Mouse (Mus musculus): ENCODE measurements around the gene Rnf216. TPM values are rescaled to one million over a fixed set of nuclear protein-coding genes. Genes with fewer than 3 reads are reported as not detected.

The Rnf216 gene
- total RNA-seq (2012; rRNA removed): 18.2 and 18.3 TPM in 2 replicates
- total RNA-seq (2014; rRNA removed): 15.5 and 17.6 TPM in 2 replicates
- 30.7 and 33.2 TPM in 2 replicates for polyA plus RNA-seq (2012; ENCODE audit: insufficient read length, low read depth)

DNA sequence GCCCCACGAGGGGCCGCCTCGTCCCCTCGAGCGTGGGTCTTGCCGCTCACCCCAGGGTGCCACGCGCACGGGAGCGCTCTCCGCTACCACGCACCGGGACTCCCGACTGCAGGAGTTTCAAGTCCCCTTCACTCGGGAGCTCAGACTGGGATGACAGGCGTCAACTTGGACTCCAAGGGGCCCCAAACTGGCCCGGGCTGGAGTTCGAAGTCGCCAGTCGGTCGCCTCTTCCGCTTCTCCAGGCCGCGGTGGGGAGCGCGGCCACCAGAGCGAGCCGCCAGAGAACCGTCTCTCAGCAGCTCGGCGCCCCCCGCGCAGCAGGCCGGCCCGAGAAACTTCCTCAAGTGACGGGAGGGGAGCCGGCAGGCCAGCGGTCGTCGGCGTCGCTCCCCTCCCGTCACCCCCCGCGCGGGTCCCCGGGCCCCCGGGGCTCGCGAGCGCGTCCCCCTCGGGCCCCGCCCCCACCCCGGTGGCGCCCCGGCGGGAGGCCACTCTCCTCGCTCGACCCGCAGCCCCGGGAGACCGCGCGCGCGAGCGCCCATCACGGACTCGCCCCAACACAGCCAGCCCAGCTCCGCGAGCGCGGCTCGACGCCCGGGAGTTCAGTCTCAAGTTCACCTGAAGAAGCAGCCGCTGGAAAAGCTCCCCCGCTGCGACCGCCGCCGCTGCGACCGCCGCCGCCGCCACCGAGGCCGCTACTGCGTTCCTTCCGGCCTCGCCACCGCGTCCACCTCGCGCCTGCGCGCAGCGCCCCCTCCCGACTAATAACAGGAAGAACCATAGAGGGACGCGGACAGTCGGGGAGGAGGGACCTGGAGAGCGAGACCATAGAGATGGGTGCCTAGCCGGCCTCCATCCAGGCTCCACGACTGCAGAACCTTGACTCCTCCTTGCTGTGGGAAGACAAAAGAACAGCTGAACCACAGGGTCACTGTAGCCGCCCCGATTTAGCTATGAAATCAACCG, at the start of gene Rnf216:
TSS of gene Rnf216 (minus strand) at position 714 of the 966 bp plus-strand sequence.
- Histone ChIP-seq H3K27me3 (replicated peaks) (no peaks in the 10 kb centered on the region), H3K36me3 (replicated peaks in 1 of 2; ENCODE audit: control insufficient read depth in 1 of 2, insufficient read depth in 1 of 2, low read length in 1 of 2) (peaks cover 3 to 23% of the 10 kb centered on the region in 2 experiments), H3K4me3 (replicated peaks in 1 of 3; ENCODE audit: low read depth in 2 of 3, low read length in 2 of 3, poor library complexity in 1 of 3) (peak within 1 kb of the TSS; percentile 62 to 85 (median 80)), H3K9me3 (replicated peaks; ENCODE audit: low read length) (peaks cover 4% of the 10 kb centered on the region), H3K79me2 (replicated peaks; ENCODE audit: control insufficient read depth, extremely low read depth, insufficient read depth, poor library complexity, severe bottlenecking) (peaks cover 44% of the 10 kb centered on the region), H3K9ac (ENCODE audit: insufficient read depth, low read depth) (peak within 1 kb of the TSS; percentile 50), H3K27ac (ENCODE audit: insufficient read depth, low read depth) (peak within 1 kb of the TSS; percentile 24; the same call in 1 of the 2 replicates), H3K4me2 (ENCODE audit: insufficient read depth, low read depth, poor library complexity, severe bottlenecking) (peak within 1 kb of the TSS; percentile 94), H3K4me1 (ENCODE audit: control insufficient read depth in 1 of 2, insufficient read depth in 2 of 2) (peaks cover 0 to 31% of the 10 kb centered on the region in 2 experiments)
- DNase-seq (ENCODE audit: extremely low read depth): peak; percentile 94
- dilution Hi-C loops (cut with MboI; ENCODE audit: extremely low pct_ligation_motif_present, extremely low pct_unique_long_range_greater_than_20kb, low sequenced_read_pairs) (no loop called here), in situ Hi-C loops (cut with MboI; ENCODE audit: low pct_ligation_motif_present, low pct_unique_long_range_greater_than_20kb, low sequenced_read_pairs) (no loop called here)
- TF ChIP-seq MYC (IDR thresholded peaks at IDR 0.05; ENCODE audit: low read depth, low read length): peak; percentile 71
- TF ChIP-seq JUND (conservative IDR thresholded peaks at IDR 0.05; ENCODE audit: low read depth, low read length): peak; percentile 25; the same call in 1 of the 2 replicates
- TF ChIP-seq ELF1 (IDR thresholded peaks at IDR 0.05; ENCODE audit: low read depth, low read length): peak; percentile 95
- TF ChIP-seq E2F4 (IDR thresholded peaks at IDR 0.05; ENCODE audit: insufficient replicate concordance, low read depth, low read length): peak; percentile 47; the same call in 1 of the 2 replicates
- 0 out of 2 replicates have a peak, but pooled peaks have one; percentile 64 for TF ChIP-seq KAT2A (IDR thresholded peaks at IDR 0.05; ENCODE audit: insufficient replicate concordance, low read length)
- TF ChIP-seq CHD1 (IDR thresholded peaks at IDR 0.05; ENCODE audit: low read depth, low read length): no peak; the same call in 1 of the 2 replicates
- TF ChIP-seq GABPA (IDR thresholded peaks at IDR 0.05; ENCODE audit: insufficient replicate concordance, low read depth, low read length): peak; percentile 69
- peak; percentile 12; the same call in 1 of the 2 replicates for TF ChIP-seq RCOR1 (conservative IDR thresholded peaks at IDR 0.05; ENCODE audit: low read depth, low read length)
- TF ChIP-seq SIN3A (IDR thresholded peaks at IDR 0.05; ENCODE audit: low read length): peak; percentile 70; the same call in 1 of the 2 replicates
- TF ChIP-seq JUN (IDR thresholded peaks at IDR 0.05; ENCODE audit: insufficient read depth, low read depth, low read length): no peak
- TF ChIP-seq RAD21 (IDR thresholded peaks at IDR 0.05; ENCODE audit: low read depth, low read length): peak; percentile 12
- TF ChIP-seq ZKSCAN1 (IDR thresholded peaks at IDR 0.05; ENCODE audit: borderline replicate concordance, low read depth, low read length): no peak
- TF ChIP-seq BHLHE40 (IDR thresholded peaks at IDR 0.05; ENCODE audit: low read depth, low read length): no peak
- peak; percentile 20; the same call in 1 of the 2 replicates for TF ChIP-seq CHD2 (IDR thresholded peaks at IDR 0.05; ENCODE audit: low read length)
- TF ChIP-seq IRF4 (IDR thresholded peaks at IDR 0.05; ENCODE audit: low read depth, low read length): peak; percentile 64; the same call in 1 of the 2 replicates
- TF ChIP-seq HCFC1 (IDR thresholded peaks at IDR 0.05; ENCODE audit: low read depth, low read length): peak; percentile 82
- TF ChIP-seq MAFK (IDR thresholded peaks at IDR 0.05; ENCODE audit: insufficient replicate concordance, low read length): no peak
- no peak for TF ChIP-seq EP300 (IDR thresholded peaks at IDR 0.05; ENCODE audit: low read length)
- TF ChIP-seq NELFE (IDR thresholded peaks at IDR 0.05; ENCODE audit: low read depth, low read length): peak; percentile 90
- TF ChIP-seq POLR2AphosphoS2 (IDR thresholded peaks at IDR 0.05; ENCODE audit: low read depth, low read length): no peak
- peak; percentile 89 for TF ChIP-seq NRF1 (IDR thresholded peaks at IDR 0.05; ENCODE audit: low read depth, low read length)
- peak; percentile 36; the same call in 1 of the 2 replicates for TF ChIP-seq MAX (IDR thresholded peaks at IDR 0.05; ENCODE audit: low read length)
- TF ChIP-seq UBTF (IDR thresholded peaks at IDR 0.05; ENCODE audit: low read depth, low read length): peak; percentile 81
- TF ChIP-seq SMC3 (IDR thresholded peaks at IDR 0.05; ENCODE audit: low read depth, low read length): peak; percentile 40; the same call in 1 of the 2 replicates
- peak; percentile 76; the same call in 1 of the 2 replicates for TF ChIP-seq MXI1 (IDR thresholded peaks at IDR 0.05; ENCODE audit: low read depth, low read length)
- no peak for TF ChIP-seq ZNF384 (IDR thresholded peaks at IDR 0.05; ENCODE audit: low read depth, low read length)
- peak; percentile 75; the same call in 1 of the 2 replicates for TF ChIP-seq MAZ (IDR thresholded peaks at IDR 0.05; ENCODE audit: low read depth, low read length)
- peak; percentile 69; the same call in 1 of the 2 replicates for TF ChIP-seq MEF2A (IDR thresholded peaks at IDR 0.05; ENCODE audit: borderline replicate concordance, low read depth, low read length)
- peak; percentile 92 for TF ChIP-seq ZMIZ1 (IDR thresholded peaks at IDR 0.05; ENCODE audit: low read depth, low read length)
- TF ChIP-seq POLR2A (IDR thresholded peaks at IDR 0.05; ENCODE audit: low read depth, low read length): peak; percentile 82
- peak; percentile 90 for TF ChIP-seq TBP (conservative IDR thresholded peaks at IDR 0.05; ENCODE audit: low read depth, low read length)
- no peak for TF ChIP-seq ZC3H11A (IDR thresholded peaks at IDR 0.05; ENCODE audit: low read depth, low read length)
- TF ChIP-seq PAX5 (IDR thresholded peaks at IDR 0.05; ENCODE audit: low read length): no peak
- peak in 1 of 2 experiments; percentile 79; a peak in 3 of 4 replicates for TF ChIP-seq CTCF (conservative IDR thresholded peaks at IDR 0.05 in 1 of 2, IDR thresholded peaks at IDR 0.05 in 1 of 2; ENCODE audit: low read depth in 2 of 2, low read length in 2 of 2)
- TF ChIP-seq ETS1 (conservative IDR thresholded peaks at IDR 0.05; ENCODE audit: low read depth, low read length): no peak; the same call in 1 of the 2 replicates
- no peak for TF ChIP-seq USF2 (conservative IDR thresholded peaks at IDR 0.05; ENCODE audit: low read depth, low read length)

Measured in CH12.LX (cell line).